8 mouse cellular contexts compared by ENCODE assay signal in the genomic region with DNA sequence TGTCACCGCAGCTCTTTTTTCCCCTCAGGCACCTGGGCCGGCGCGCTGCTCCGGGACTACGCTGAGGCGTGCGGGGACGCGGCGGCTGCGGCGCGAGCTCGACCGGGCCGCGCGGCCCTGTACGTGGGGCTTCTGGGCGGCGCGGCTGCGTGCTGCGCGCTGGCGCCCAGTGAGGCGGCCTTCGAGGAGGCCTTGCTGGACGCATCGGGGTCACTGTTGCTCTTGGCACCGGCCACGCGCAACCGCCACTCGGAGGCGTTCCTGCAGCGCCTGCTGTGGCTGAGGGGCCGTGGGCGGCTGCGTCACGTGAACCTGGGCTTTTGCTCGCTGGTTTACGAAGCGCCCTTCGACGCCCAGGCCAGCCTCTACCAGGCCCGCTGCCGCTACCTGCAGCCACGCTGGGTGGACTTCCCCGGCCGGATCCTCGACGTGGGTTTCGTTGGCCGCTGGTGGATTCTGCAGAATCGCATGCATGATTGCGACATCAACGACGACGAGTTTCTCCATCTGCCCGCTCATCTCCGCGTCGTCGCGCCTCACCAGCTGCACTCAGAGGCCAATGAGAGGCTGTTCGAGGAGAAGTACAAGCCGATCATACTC. TPM values are rescaled to one million over a fixed set of nuclear protein-coding genes. Genes with fewer than 3 reads are reported as not detected.
DNase-seq lines count a peak whose midpoint lies in the region; ATAC-seq and TF ChIP-seq lines count a peak whose summit lies in the region.

No protein-coding gene starts in this region.

- 2% methylated on average over 57 of the region's 69 CpGs for WGBS in kidney, embryonic 14.5 days
- WGBS in liver, embryonic 12.5 days (ENCODE audit: insufficient replicate concordance): 1% methylated on average over 69 of the region's 69 CpGs

- H3K4me2 ChIP-seq in kidney, embryonic 14.5 days (replicated peaks; ENCODE audit: low read depth, low read length): peak overlapping the region; percentile 95
- peak overlapping the region; percentile 96 for H3K4me2 ChIP-seq in liver, embryonic 12.5 days
- H3K4me2 ChIP-seq in myocyte (ENCODE audit: low read depth): peak overlapping the region; percentile 97

- peaks cover 32% of the 10 kb centered on the region for H3K36me3 ChIP-seq in kidney, embryonic 14.5 days (ENCODE audit: control insufficient read depth, insufficient read depth, low read length)
- H3K36me3 ChIP-seq in liver, embryonic 12.5 days: peaks cover 51% of the 10 kb centered on the region
- peaks cover 8% of the 10 kb centered on the region for H3K36me3 ChIP-seq in myocyte (ENCODE audit: control insufficient read depth, insufficient read depth)

- ATAC-seq in kidney, embryonic 14.5 days (ENCODE audit: low FRiP score, low TSS enrichment): peak; percentile 56
- peak; percentile 72 for ATAC-seq in liver, embryonic 12.5 days

- peak overlapping the region; percentile 68 for H3K27ac ChIP-seq in brown adipose tissue, adult 24 weeks (replicated peaks; ENCODE audit: low read depth, low read length)
- H3K27ac ChIP-seq in kidney, embryonic 14.5 days (ENCODE audit: low read depth, low read length): peak overlapping the region; percentile 86
- peak overlapping the region; percentile 81 for H3K27ac ChIP-seq in liver, embryonic 12.5 days

- peak overlapping the region; percentile 77 for H3ac ChIP-seq in myocyte (ENCODE audit: control insufficient read depth, insufficient read length)

- H3K4me3 ChIP-seq in brown adipose tissue, adult 24 weeks (ENCODE audit: insufficient read depth, low read depth, low read length): peak overlapping the region; percentile 90
- H3K4me3 ChIP-seq in kidney, embryonic 14.5 days (ENCODE audit: low read length): peak overlapping the region; percentile 96
- peak overlapping the region; percentile 83 for H3K4me3 ChIP-seq in liver, embryonic 12.5 days
- H3K4me3 ChIP-seq in myocyte: peak overlapping the region; percentile 74

- intact Hi-C loops in gastrocnemius, postnatal 14 days (cut with DNase I; ENCODE audit: low total_unique reads): no loop called here

- DNase-seq in heart, adult 18-20 months: peak; percentile 41 to 50
- DNase-seq in heart, adult 8-10 months (ENCODE audit: low spot score): no peak
- DNase-seq in gastrocnemius, postnatal 14 days: peak; percentile 59
- peak; percentile 72 for DNase-seq in testis, postnatal 10 days (ENCODE audit: low spot score)

- no peaks in the 10 kb centered on the region for H3K27me3 ChIP-seq in kidney, embryonic 14.5 days (ENCODE audit: control insufficient read depth, insufficient read depth, low read length)
- H3K27me3 ChIP-seq in liver, embryonic 12.5 days (replicated peaks): no peaks in the 10 kb centered on the region
- no peaks in the 10 kb centered on the region for H3K27me3 ChIP-seq in myocyte (ENCODE audit: control insufficient read depth, insufficient read depth, insufficient read length)

- H3K9me3 ChIP-seq in kidney, embryonic 14.5 days (ENCODE audit: control insufficient read depth, low read length): no peaks in the 10 kb centered on the region
- no peaks in the 10 kb centered on the region for H3K9me3 ChIP-seq in liver, embryonic 12.5 days (replicated peaks)

- no peak for TF ChIP-seq POLR2A in myocyte (IDR thresholded peaks at IDR 0.05; ENCODE audit: insufficient read length, low read depth)

- peaks cover 23% of the 10 kb centered on the region for H3K79me2 ChIP-seq in myocyte (ENCODE audit: control insufficient read depth, insufficient read depth)

- H3K9ac ChIP-seq in kidney, embryonic 14.5 days (ENCODE audit: low read depth, low read length): peak overlapping the region; percentile 88
- H3K9ac ChIP-seq in liver, embryonic 12.5 days: peak overlapping the region; percentile 91

- H3K4me1 ChIP-seq in brown adipose tissue, adult 24 weeks (ENCODE audit: control insufficient read depth, insufficient read depth, insufficient read length, low read length): peaks cover 5% of the 10 kb centered on the region
- peaks cover 18% of the 10 kb centered on the region for H3K4me1 ChIP-seq in kidney, embryonic 14.5 days (ENCODE audit: control insufficient read depth, insufficient read depth, low read length)
- peaks cover 35% of the 10 kb centered on the region for H3K4me1 ChIP-seq in liver, embryonic 12.5 days

TF ChIP-seq in myocyte, 11 proteins besides CTCF, POLR2A, EP300 and RAD21:
- TF ChIP-seq SRF (IDR thresholded peaks at IDR 0.05; ENCODE audit: control insufficient read depth, insufficient read length, low read depth) (no peak), MYOD1 (IDR thresholded peaks at IDR 0.05; ENCODE audit: control insufficient read depth in 1 of 3, insufficient read length in 2 of 3, low read depth in 2 of 3) (peak in 1 of 3 experiments; percentile 0), REST (IDR thresholded peaks at IDR 0.05; ENCODE audit: insufficient read depth, insufficient read length) (no peak), TCF3 (IDR thresholded peaks at IDR 0.05; ENCODE audit: insufficient read length, low read depth) (no peak), POLR2AphosphoS2 (IDR thresholded peaks at IDR 0.05; ENCODE audit: insufficient read length, low read depth) (no peak), USF1 (IDR thresholded peaks at IDR 0.05; ENCODE audit: low read depth) (no peak), CEBPB (IDR thresholded peaks at IDR 0.05; ENCODE audit: insufficient read depth, poor library complexity, severe bottlenecking) (peak; percentile 53; the same call in 1 of the 2 replicates), MAX (IDR thresholded peaks at IDR 0.05; ENCODE audit: low read depth) (no peak), MYOG (IDR thresholded peaks at IDR 0.05; ENCODE audit: control insufficient read depth in 1 of 3, insufficient read depth in 1 of 3, insufficient read length in 2 of 3, low read depth in 2 of 3) (peak in 1 of 3 experiments; percentile 29), TCF12 (IDR thresholded peaks at IDR 0.05; ENCODE audit: insufficient read depth, poor library complexity, severe bottlenecking) (no peak), E2F4 (IDR thresholded peaks at IDR 0.05; ENCODE audit: insufficient read depth) (no peak)

RNA-seq across cellular contexts. Expression of a gene that starts 0.6 kb away (rescaled TPM):
- 1 to 10 TPM; 4.8 to 7.6 TPM for total RNA-seq in heart, adult 18-20 months (2021)
- total RNA-seq in heart, adult 8-10 months (2022): 1 to 10 TPM; 7.3 to 8.6 (median 7.9) TPM
- 12.7 and 14.6 TPM in 2 replicates for polyA plus RNA-seq in brown adipose tissue, adult 24 weeks (2012; ENCODE audit: insufficient read depth, insufficient read length, missing spikeins)
- 1 to 10 TPM; 4.6 to 5.8 TPM for total RNA-seq in gastrocnemius, postnatal 14 days (2021)
- 23.4 and 24.0 TPM in 2 replicates for polyA plus RNA-seq in kidney, embryonic 14.5 days (2014; fragmentation: Nextera tagmentation; extraction: Ambion mirVana)
- 10.0 and 10.5 TPM in 2 replicates for polyA plus RNA-seq in liver, embryonic 12.5 days (2016; fragmentation: Nextera tagmentation; extraction: Ambion mirVana)
- polyA plus RNA-seq in myocyte (2012; fragmentation: generic; extraction: Trizol): 13.2 TPM

RNA-seq across cellular contexts. Expression of a gene that starts 0.7 kb away (rescaled TPM):
- total RNA-seq in heart, adult 18-20 months (2021): 10 to 100 TPM; 62.0 to 62.2 TPM
- total RNA-seq in heart, adult 8-10 months (2022): 10 to 100 TPM; 61.0 to 67.1 (median 66.5) TPM
- 30.3 and 31.1 TPM in 2 replicates for polyA plus RNA-seq in brown adipose tissue, adult 24 weeks (2012; ENCODE audit: insufficient read depth, insufficient read length, missing spikeins)
- total RNA-seq in gastrocnemius, postnatal 14 days (2021): 10 to 100 TPM; 41.4 to 44.5 TPM
- polyA plus RNA-seq in kidney, embryonic 14.5 days (2014; fragmentation: Nextera tagmentation; extraction: Ambion mirVana): 27.0 and 41.3 TPM in 2 replicates
- 31.6 and 32.8 TPM in 2 replicates for polyA plus RNA-seq in liver, embryonic 12.5 days (2016; fragmentation: Nextera tagmentation; extraction: Ambion mirVana)
- 26.3 TPM for polyA plus RNA-seq in myocyte (2012; fragmentation: generic; extraction: Trizol)

RNA-seq across cellular contexts. Expression of a gene that starts 22.7 kb away (rescaled TPM):
- total RNA-seq in heart, adult 18-20 months (2021): 10 to 100 TPM; 45.7 to 50.8 TPM
- 10 to 100 TPM; 47.2 to 49.8 (median 49.3) TPM for total RNA-seq in heart, adult 8-10 months (2022)
- 24.3 and 26.2 TPM in 2 replicates for polyA plus RNA-seq in brown adipose tissue, adult 24 weeks (2012; ENCODE audit: insufficient read depth, insufficient read length, missing spikeins)
- 10 to 100 TPM; 42.5 to 49.8 TPM for total RNA-seq in gastrocnemius, postnatal 14 days (2021)
- polyA plus RNA-seq in kidney, embryonic 14.5 days (2014; fragmentation: Nextera tagmentation; extraction: Ambion mirVana): 105 and 125 TPM in 2 replicates
- polyA plus RNA-seq in liver, embryonic 12.5 days (2016; fragmentation: Nextera tagmentation; extraction: Ambion mirVana): 47.0 and 47.2 TPM in 2 replicates
- polyA plus RNA-seq in myocyte (2012; fragmentation: generic; extraction: Trizol): 68.0 TPM

RNA-seq across cellular contexts. Expression of a gene that starts 46.5 kb away (rescaled TPM):
- total RNA-seq in heart, adult 18-20 months (2021): 10 to 100 TPM; 57.7 to 61.2 TPM
- total RNA-seq in heart, adult 8-10 months (2022): 10 to 100 TPM; 70.9 to 75.8 (median 73.3) TPM
- 20.7 and 22.0 TPM in 2 replicates for polyA plus RNA-seq in brown adipose tissue, adult 24 weeks (2012; ENCODE audit: insufficient read depth, insufficient read length, missing spikeins)
- 10 to 100 TPM; 62.8 to 68.0 TPM for total RNA-seq in gastrocnemius, postnatal 14 days (2021)
- polyA plus RNA-seq in kidney, embryonic 14.5 days (2014; fragmentation: Nextera tagmentation; extraction: Ambion mirVana): 46.9 and 60.3 TPM in 2 replicates
- polyA plus RNA-seq in liver, embryonic 12.5 days (2016; fragmentation: Nextera tagmentation; extraction: Ambion mirVana): 39.0 and 41.0 TPM in 2 replicates
- polyA plus RNA-seq in myocyte (2012; fragmentation: generic; extraction: Trizol): 48.1 TPM
